Mouse (Mus musculus) lung, embryonic 16.5 days (tissue): ENCODE data around the gene Snrk. TPM values are rescaled to one million over a fixed set of nuclear protein-coding genes. Genes with fewer than 3 reads are reported as not detected.

Experiments used
- ATAC-seq: fragments of 200-750 bp; cut with Nextera tagmentation; 2 replicates; pipeline ENCODE4 v1.8.0; 2017; ENCODE audit warnings: low read depth, mild to moderate bottlenecking, moderate library complexity
- H3K27ac ChIP-seq: fragments of 300-500 bp; sonication (generic); 2 replicates; pipeline ENCODE4 v1.5.1; 2014; ENCODE audit warnings: mild to moderate bottlenecking, control low read depth, low read length
- H3K27me3 ChIP-seq: fragments of 300-500 bp; sonication (generic); 2 replicates; pipeline ENCODE4 v1.6.1; 2014; ENCODE audit warnings: low read depth, low read length, mixed read lengths; ENCODE audit not compliant: control insufficient read depth, insufficient read depth
- H3K36me3 ChIP-seq: fragments of 300-500 bp; sonication (generic); 2 replicates; pipeline ENCODE4 v1.6.1; 2014; ENCODE audit warnings: low read length; ENCODE audit not compliant: control insufficient read depth, insufficient read depth
- H3K4me1 ChIP-seq: fragments of 300-500 bp; sonication (generic); replicated peaks from 2 replicates; pipeline ENCODE4 v1.6.1; 2014; ENCODE audit warnings: low read length, mixed read lengths; ENCODE audit not compliant: control insufficient read depth, insufficient read depth
- H3K4me2 ChIP-seq: fragments of 300-500 bp; sonication (generic); 2 replicates; pipeline ENCODE4 v1.6.1; 2014; ENCODE audit warnings: low read depth, low read length, control low read depth
- H3K4me3 ChIP-seq: fragments of 300-500 bp; sonication (generic); 2 replicates; pipeline ENCODE4 v1.5.1; 2014; ENCODE audit warnings: mild to moderate bottlenecking, low read length, control low read depth
- H3K9ac ChIP-seq: fragments of 300-500 bp; sonication (generic); 2 replicates; pipeline ENCODE4 v1.6.1; 2014; ENCODE audit warnings: low read length, control low read depth
- H3K9me3 ChIP-seq: fragments of 300-500 bp; sonication (generic); 2 replicates; pipeline ENCODE4 v1.6.1; 2016; ENCODE audit warnings: low read length; ENCODE audit not compliant: control insufficient read depth
- WGBS: fragments of 180-500 bp; shearing (Covaris S2); extraction: QIAGEN DNeasy Blood & Tissue Kit; methylation state at CpG from one replicate; pipeline ENCODE4 v1.1.7; 2014; 5-methylcytosine and 5-hydroxymethylcytosine counted together
- polyA plus RNA-seq: library from polyadenylated mRNA; unstranded; fragments of >200 nt; fragmentation: Nextera tagmentation; extraction: Ambion mirVana; gene quantifications from 2 replicates; pipeline ENCODE4 v1.2.1, GENCODE M21; 2015

Snrk gene
- polyA plus RNA-seq, 1 experiment from 2014 or later: 93.3 TPM

GRCm38 (mm10) chr9:122117692-122118529 lies 845 bp downstream of the Snrk start:
- Histone ChIP-seq H3K9ac (peak overlapping the region; percentile 86), H3K9me3 (no peaks in the 10 kb centered on the region), H3K27ac (peak overlapping the region; percentile 80), H3K4me2 (peak overlapping the region; percentile 77), H3K36me3 (peaks cover 4% of the 10 kb centered on the region; the same call in 1 of the 2 replicates), H3K4me3 (peak overlapping the region; percentile 77), H3K27me3 (no peaks in the 10 kb centered on the region), H3K4me1 (peaks cover 7% of the 10 kb centered on the region; the same call in 1 of the 2 replicates)
- ATAC-seq: peak; percentile 63; the same call in 1 of the 2 replicates
- 3% methylated on average over 40 of the region's 40 CpGs for whole genome bisulfite sequencing

- peak overlapping the region; percentile 31 for H3K9ac ChIP-seq
- H3K4me3 ChIP-seq: no peak overlapping the region; the same call in 1 of the 2 replicates
- peaks cover 13% of the 10 kb centered on the region; the same call in 1 of the 2 replicates for H3K4me1 ChIP-seq
- H3K27ac ChIP-seq: 0 out of 2 replicates have a peak overlapping the region, but pooled peaks have one; percentile 21
- H3K36me3 ChIP-seq: peaks cover 4% of the 10 kb centered on the region; the same call in 1 of the 2 replicates
- WGBS: 41% methylated on average over 3 of the region's 3 CpGs
- no peak for ATAC-seq
- no peaks in the 10 kb centered on the region for H3K9me3 ChIP-seq
- 0 out of 2 replicates have a peak overlapping the region, but pooled peaks have one; percentile 24 for H3K4me2 ChIP-seq
- no peaks in the 10 kb centered on the region for H3K27me3 ChIP-seq
Observed at GRCm38 (mm10) chr9:122120089-122120488, 3.0 kb downstream of the Snrk start.

- Histone ChIP-seq H3K9ac (no peak overlapping the region), H3K27me3 (no peaks in the 10 kb centered on the region), H3K4me3 (no peak overlapping the region), H3K9me3 (no peaks in the 10 kb centered on the region), H3K36me3 (peaks cover 4% of the 10 kb centered on the region; the same call in 1 of the 2 replicates), H3K4me2 (no peak overlapping the region), H3K27ac (peak overlapping the region; percentile 15; the same call in 1 of the 2 replicates), H3K4me1 (peaks cover 17% of the 10 kb centered on the region; the same call in 1 of the 2 replicates)
- 74% methylated on average over 5 of the region's 5 CpGs for WGBS
- ATAC-seq: no peak
Observed at GRCm38 (mm10) chr9:122122113-122122512, 5.0 kb downstream of the Snrk start.

- Histone ChIP-seq H3K4me1 (peaks cover 16% of the 10 kb centered on the region; the same call in 1 of the 2 replicates), H3K9ac (no peak overlapping the region), H3K4me2 (0 out of 2 replicates have a peak overlapping the region, but pooled peaks have one; percentile 11), H3K4me3 (no peak overlapping the region), H3K27ac (no peak overlapping the region), H3K9me3 (no peaks in the 10 kb centered on the region), H3K36me3 (peaks cover 4% of the 10 kb centered on the region; the same call in 1 of the 2 replicates), H3K27me3 (no peaks in the 10 kb centered on the region)
- ATAC-seq: no peak
- WGBS: 58% methylated on average over 5 of the region's 5 CpGs
Observed at GRCm38 (mm10) chr9:122123181-122123580, 6.1 kb downstream of the Snrk start.

- H3K27me3 ChIP-seq: no peaks in the 10 kb centered on the region
- 59% methylated on average over 5 of the region's 5 CpGs for WGBS
- H3K36me3 ChIP-seq: no peaks in the 10 kb centered on the region; the same call in 1 of the 2 replicates
- no peak overlapping the region for H3K4me3 ChIP-seq
- no peak overlapping the region for H3K27ac ChIP-seq
- ATAC-seq: no peak
- peaks cover 16% of the 10 kb centered on the region; the same call in 1 of the 2 replicates for H3K4me1 ChIP-seq
- no peaks in the 10 kb centered on the region for H3K9me3 ChIP-seq
- H3K4me2 ChIP-seq: no peak overlapping the region
- no peak overlapping the region for H3K9ac ChIP-seq
Observed at GRCm38 (mm10) chr9:122125723-122126290, 8.7 kb downstream of the Snrk start.

GRCm38 (mm10) chr9:122126790-122127189 lies 9.7 kb downstream of the Snrk start:
- peaks cover 16% of the 10 kb centered on the region; the same call in 1 of the 2 replicates for H3K4me1 ChIP-seq
- H3K4me2 ChIP-seq: no peak overlapping the region
- no peaks in the 10 kb centered on the region for H3K36me3 ChIP-seq
- no peaks in the 10 kb centered on the region for H3K27me3 ChIP-seq
- H3K27ac ChIP-seq: no peak overlapping the region
- no peaks in the 10 kb centered on the region for H3K9me3 ChIP-seq
- 78% methylated on average over 8 of the region's 8 CpGs for WGBS
- H3K4me3 ChIP-seq: no peak overlapping the region
- ATAC-seq: no peak
- H3K9ac ChIP-seq: no peak overlapping the region

- Histone ChIP-seq H3K36me3 (no peaks in the 10 kb centered on the region), H3K9ac (no peak overlapping the region), H3K27me3 (no peaks in the 10 kb centered on the region), H3K4me3 (no peak overlapping the region), H3K4me2 (no peak overlapping the region), H3K4me1 (peaks cover 14% of the 10 kb centered on the region; the same call in 1 of the 2 replicates), H3K27ac (no peak overlapping the region), H3K9me3 (no peaks in the 10 kb centered on the region)
- 69% methylated on average over 3 of the region's 3 CpGs for WGBS
- ATAC-seq: no peak
Observed at GRCm38 (mm10) chr9:122127271-122127785, 10.3 kb downstream of the Snrk start.

GRCm38 (mm10) chr9:122128686-122129085 lies 11.6 kb downstream of the Snrk start:
- Histone ChIP-seq H3K4me1 (peaks cover 14% of the 10 kb centered on the region; the same call in 1 of the 2 replicates), H3K4me2 (no peak overlapping the region; the same call in 1 of the 2 replicates), H3K9me3 (no peaks in the 10 kb centered on the region), H3K4me3 (no peak overlapping the region), H3K36me3 (peaks cover 5% of the 10 kb centered on the region; the same call in 1 of the 2 replicates), H3K27ac (no peak overlapping the region), H3K27me3 (no peaks in the 10 kb centered on the region), H3K9ac (no peak overlapping the region)
- no peak for ATAC-seq
- WGBS: 35% methylated on average over 5 of the region's 5 CpGs

- no peaks in the 10 kb centered on the region for H3K9me3 ChIP-seq
- peak; percentile 45; the same call in 1 of the 2 replicates for ATAC-seq
- H3K27ac ChIP-seq: no peak overlapping the region
- peaks cover 7% of the 10 kb centered on the region; the same call in 1 of the 2 replicates for H3K4me1 ChIP-seq
- H3K27me3 ChIP-seq: no peaks in the 10 kb centered on the region
- H3K4me2 ChIP-seq: no peak overlapping the region
- no peak overlapping the region for H3K4me3 ChIP-seq
- no peak overlapping the region for H3K9ac ChIP-seq
- H3K36me3 ChIP-seq: peaks cover 5% of the 10 kb centered on the region; the same call in 1 of the 2 replicates
- WGBS: 31% methylated on average over 3 of the region's 3 CpGs
Observed at GRCm38 (mm10) chr9:122130666-122131065, 13.6 kb downstream of the Snrk start.
